Comparison of ENCODE assay signal across 10 mouse cellular contexts in the genomic region with DNA sequence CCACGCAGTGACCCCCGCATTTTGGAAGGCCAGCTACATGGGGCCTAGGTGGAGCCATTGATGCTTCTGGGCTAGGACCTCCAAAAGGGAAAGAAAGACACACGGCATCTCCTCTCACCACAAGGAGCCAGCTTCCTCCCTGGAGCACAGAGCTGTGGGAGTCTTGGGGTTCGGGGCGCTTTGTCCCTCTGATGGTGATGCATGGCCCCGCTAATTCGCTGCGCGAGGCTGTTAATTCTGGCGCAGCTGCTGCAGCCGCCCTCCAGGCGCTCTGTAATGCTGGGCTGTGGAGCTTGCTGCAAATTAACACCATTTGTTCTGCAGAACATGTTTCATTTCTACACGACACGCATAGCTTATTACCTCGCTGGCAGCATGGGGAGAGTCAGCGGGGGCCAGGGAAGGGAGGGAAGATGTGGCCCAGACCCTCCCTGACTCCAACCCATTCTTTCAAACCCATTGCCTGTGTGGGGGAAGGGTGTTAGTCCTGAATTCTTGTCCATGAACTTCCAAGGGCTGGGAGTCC. TPM values are rescaled to one million over a fixed set of nuclear protein-coding genes. Genes with fewer than 3 reads are reported as not detected.
DNase-seq lines count a peak whose midpoint lies in the region; ATAC-seq and TF ChIP-seq lines count a peak whose summit lies in the region.
"Had no signal": no experiment of that assay in that cellular context is flagged by ENCODE, and none has a peak within 500 bp of the region (broad histone marks: within the 10 kb centered on the region; RNA-seq: fewer than 3 reads in every experiment).

No protein-coding gene starts in this region.

- H3K79me2 ChIP-seq in myocyte (ENCODE audit: control insufficient read depth, insufficient read depth): no peaks in the 10 kb centered on the region

- no peak for TF ChIP-seq POLR2A in myocyte (IDR thresholded peaks at IDR 0.05; ENCODE audit: insufficient read length, low read depth)
- TF ChIP-seq POLR2A in lung, adult 2 months (IDR thresholded peaks at IDR 0.05; ENCODE audit: borderline replicate concordance, extremely low read depth, low read depth, low read length): no peak

- peak overlapping the region; percentile 34 for H3K4me2 ChIP-seq in embryonic facial prominence, embryonic 15.5 days (replicated peaks)
- H3K4me2 ChIP-seq in hindbrain, postnatal 0 days (ENCODE audit: low read depth, low read length): peak overlapping the region; percentile 26
- H3K4me2 ChIP-seq in myocyte (ENCODE audit: low read depth): peak overlapping the region; percentile 18
- H3K4me2 ChIP-seq: intestine, embryonic 15.5 days had no signal

- no peaks in the 10 kb centered on the region for H3K9me3 ChIP-seq in embryonic facial prominence, embryonic 15.5 days (replicated peaks)
- no peaks in the 10 kb centered on the region for H3K9me3 ChIP-seq in hindbrain, postnatal 0 days (ENCODE audit: low read length)
- H3K9me3 ChIP-seq: intestine, embryonic 15.5 days had no signal

- H3K27me3 ChIP-seq in embryonic facial prominence, embryonic 15.5 days: peaks cover 37% of the 10 kb centered on the region
- no peaks in the 10 kb centered on the region for H3K27me3 ChIP-seq in hindbrain, postnatal 0 days (ENCODE audit: insufficient read depth, low read length)
- H3K27me3 ChIP-seq in myocyte (ENCODE audit: control insufficient read depth, insufficient read depth, insufficient read length): peaks cover 80% of the 10 kb centered on the region

- 8% methylated on average over 16 of the region's 16 CpGs for WGBS in embryonic facial prominence, embryonic 15.5 days
- WGBS in hindbrain, postnatal 0 days: 6% methylated on average over 16 of the region's 16 CpGs
- WGBS in lung, adult 2 months: 37% methylated on average over 16 of the region's 16 CpGs

- ATAC-seq in embryonic facial prominence, embryonic 15.5 days (ENCODE audit: insufficient number of reproducible peaks, low FRiP score, low TSS enrichment, low read depth): peak; percentile 63; the same call in 1 of the 2 replicates
- peak; percentile 50; the same call in 1 of the 2 replicates for ATAC-seq in hindbrain, postnatal 0 days
- ATAC-seq: intestine, embryonic 15.5 days had no signal

- H3K4me3 ChIP-seq in embryonic facial prominence, embryonic 15.5 days (replicated peaks): no peak overlapping the region
- H3K4me3 ChIP-seq in hindbrain, postnatal 0 days (ENCODE audit: low read length): no peak overlapping the region
- no peak overlapping the region for H3K4me3 ChIP-seq in myocyte
- no peak overlapping the region for H3K4me3 ChIP-seq in lung, adult 2 months (replicated peaks; ENCODE audit: extremely low read depth, low read depth, low read length)
- H3K4me3 ChIP-seq: intestine, embryonic 15.5 days had no signal

- no peak overlapping the region for H3K9ac ChIP-seq in embryonic facial prominence, embryonic 15.5 days
- H3K9ac ChIP-seq in hindbrain, postnatal 0 days (replicated peaks; ENCODE audit: low read length): no peak overlapping the region
- H3K9ac ChIP-seq: intestine, embryonic 15.5 days had no signal

- H3ac ChIP-seq in myocyte (ENCODE audit: control insufficient read depth, insufficient read length): no peak overlapping the region

- H3K27ac ChIP-seq in embryonic facial prominence, embryonic 15.5 days (replicated peaks): peak overlapping the region; percentile 82
- peak overlapping the region; percentile 81 for H3K27ac ChIP-seq in hindbrain, postnatal 0 days
- H3K27ac ChIP-seq: intestine, embryonic 15.5 days had no signal

- H3K36me3 ChIP-seq in embryonic facial prominence, embryonic 15.5 days: no peaks in the 10 kb centered on the region
- no peaks in the 10 kb centered on the region for H3K36me3 ChIP-seq in hindbrain, postnatal 0 days (ENCODE audit: insufficient read depth, low read length)
- H3K36me3 ChIP-seq in myocyte (ENCODE audit: control insufficient read depth, insufficient read depth): no peaks in the 10 kb centered on the region
- H3K36me3 ChIP-seq: intestine, embryonic 15.5 days had no signal

- peak; percentile 14 for DNase-seq in embryo, embryonic 10 days (ENCODE audit: low spot score)
- peak; percentile 76 for DNase-seq in hindbrain, postnatal 0 days (ENCODE audit: low spot score)
- DNase-seq in ovary, postnatal 14 days (ENCODE audit: low spot score): no peak
- DNase-seq in lung, adult 2 months: no peak
- no peak for DNase-seq in testis, postnatal 14 days (ENCODE audit: low spot score)
- DNase-seq: lung, postnatal 14 days; thymus, postnatal 14 days had no signal

- peaks cover 59% of the 10 kb centered on the region for H3K4me1 ChIP-seq in embryonic facial prominence, embryonic 15.5 days
- H3K4me1 ChIP-seq in hindbrain, postnatal 0 days (ENCODE audit: insufficient read depth, low read length): peaks cover 38% of the 10 kb centered on the region
- no peaks in the 10 kb centered on the region for H3K4me1 ChIP-seq in lung, adult 2 months (ENCODE audit: control insufficient read depth, insufficient read depth, low read length)

- 0 out of 2 replicates have a peak, but pooled peaks have one; percentile 15 for TF ChIP-seq CTCF in hindbrain, postnatal 0 days (IDR thresholded peaks at IDR 0.05; ENCODE audit: low read depth)
- TF ChIP-seq CTCF in lung, adult 2 months (IDR thresholded peaks at IDR 0.05; ENCODE audit: insufficient read depth, low read length): no peak

TF ChIP-seq in myocyte, 11 proteins besides CTCF, POLR2A, EP300 and RAD21:
- TF ChIP-seq MYOG (IDR thresholded peaks at IDR 0.05; ENCODE audit: control insufficient read depth in 1 of 3, insufficient read depth in 1 of 3, insufficient read length in 2 of 3, low read depth in 2 of 3) (peak in 2 of 3 experiments; percentile 48 to 53), TCF3 (IDR thresholded peaks at IDR 0.05; ENCODE audit: insufficient read length, low read depth) (no peak), USF1 (IDR thresholded peaks at IDR 0.05; ENCODE audit: low read depth) (no peak), E2F4 (IDR thresholded peaks at IDR 0.05; ENCODE audit: insufficient read depth) (no peak), REST (IDR thresholded peaks at IDR 0.05; ENCODE audit: insufficient read depth, insufficient read length) (no peak), TCF12 (IDR thresholded peaks at IDR 0.05; ENCODE audit: insufficient read depth, poor library complexity, severe bottlenecking) (no peak), MAX (IDR thresholded peaks at IDR 0.05; ENCODE audit: low read depth) (no peak), SRF (IDR thresholded peaks at IDR 0.05; ENCODE audit: control insufficient read depth, insufficient read length, low read depth) (no peak), MYOD1 (IDR thresholded peaks at IDR 0.05; ENCODE audit: control insufficient read depth in 1 of 3, insufficient read length in 2 of 3, low read depth in 2 of 3) (peak in 2 of 3 experiments; percentile 17 to 20), POLR2AphosphoS2 (IDR thresholded peaks at IDR 0.05; ENCODE audit: insufficient read length, low read depth) (no peak)

RNA-seq across cellular contexts. Expression of a gene that starts 29.5 kb away (rescaled TPM):
- 17.1 and 17.2 TPM in 2 replicates for polyA plus RNA-seq in embryonic facial prominence, embryonic 15.5 days (2015; fragmentation: Nextera tagmentation; extraction: Ambion mirVana)
- total RNA-seq in hindbrain, postnatal 0 days (2014; rRNA removed): 19.9 and 22.3 TPM in 2 replicates
- polyA plus RNA-seq in hindbrain, postnatal 0 days (2015; fragmentation: Nextera tagmentation; extraction: Ambion mirVana): 18.6 and 20.6 TPM in 2 replicates
- 9.3 TPM for polyA plus RNA-seq in myocyte (2012; fragmentation: generic; extraction: Trizol)
- polyA plus RNA-seq in lung, adult 2 months (2012; rRNA removed): 16.3 and 17.7 TPM in 2 replicates

RNA-seq across cellular contexts. Expression of a gene that starts 46.9 kb away (rescaled TPM):
- polyA plus RNA-seq in embryonic facial prominence, embryonic 15.5 days (2015; fragmentation: Nextera tagmentation; extraction: Ambion mirVana): 6.2 and 6.4 TPM in 2 replicates
- 9.2 and 10.0 TPM in 2 replicates for total RNA-seq in hindbrain, postnatal 0 days (2014; rRNA removed)
- 12.4 and 12.6 TPM in 2 replicates for polyA plus RNA-seq in hindbrain, postnatal 0 days (2015; fragmentation: Nextera tagmentation; extraction: Ambion mirVana)
- polyA plus RNA-seq in myocyte (2012; fragmentation: generic; extraction: Trizol): 29.5 TPM
- 40.0 and 45.7 TPM in 2 replicates for polyA plus RNA-seq in lung, adult 2 months (2012; rRNA removed)

Comparison
In these comparisons a context has a peak if more than half of its experiments do, and no peak if none do; other contexts are left out.
1. DNase-seq: peak in embryo, embryonic 10 days (single experiment) and hindbrain, postnatal 0 days (single experiment); none in ovary, postnatal 14 days (single experiment), lung, adult 2 months (single experiment) and testis, postnatal 14 days (single experiment).
2. Peak in every context shown above with its lines, with median percentiles within 50 percentile points of each other: H3K4me2 ChIP-seq.